Mouse (Mus musculus) CH12.LX (cell line): ENCODE data around the gene Pkhd1.

ENCODE experiments used
- BHLHE40 ChIP-seq: IDR thresholded peaks from 2 replicates; pipeline ENCODE4 v1.6.1; 2011; ENCODE audit warnings: mild to moderate bottlenecking, low read depth, low read length, improper control_type of control experiment
- CHD2 ChIP-seq: IDR thresholded peaks from 2 replicates; pipeline ENCODE4 v1.6.1; 2011; ENCODE audit warnings: low read length, improper control_type of control experiment
- CTCF ChIP-seq, 2 experiments: IDR thresholded peaks in 1 of 2; conservative IDR thresholded peaks in 1 of 2; 2 replicates each; pipeline ENCODE4 v1.5.1; 2011 to 2012; ENCODE audit warnings: low read depth in 2 of 2, low read length in 2 of 2, improper control_type of control experiment in 1 of 2, inconsistent platforms in 1 of 2, mild to moderate bottlenecking in 1 of 2, moderate library complexity in 1 of 2
- E2F4 ChIP-seq: IDR thresholded peaks from 2 replicates; pipeline ENCODE4 v1.6.1; 2011; ENCODE audit warnings: low read depth, low read length, improper control_type of control experiment; ENCODE audit not compliant: insufficient replicate concordance
- EP300 ChIP-seq: IDR thresholded peaks from 2 replicates; pipeline ENCODE4 v1.6.1; 2011; ENCODE audit warnings: low read length, improper control_type of control experiment
- HCFC1 ChIP-seq: IDR thresholded peaks from 2 replicates; pipeline ENCODE4 v1.6.1; 2012; ENCODE audit warnings: low read depth, mild to moderate bottlenecking, inconsistent platforms, low read length, improper control_type of control experiment
- MAZ ChIP-seq: IDR thresholded peaks from 2 replicates; pipeline ENCODE4 v1.6.1; 2012; ENCODE audit warnings: low read depth, mild to moderate bottlenecking, inconsistent platforms, low read length, improper control_type of control experiment, moderate library complexity
- POLR2A ChIP-seq: IDR thresholded peaks from 2 replicates; pipeline ENCODE4 v1.6.1; 2011; ENCODE audit warnings: low read depth, mild to moderate bottlenecking, improper control_type of control experiment, low read length
- SMC3 ChIP-seq: IDR thresholded peaks from 2 replicates; pipeline ENCODE4 v1.6.1; 2011; ENCODE audit warnings: low read depth, low read length, improper control_type of control experiment
- TCF12 ChIP-seq: IDR thresholded peaks from 2 replicates; pipeline ENCODE4 v1.6.1; 2014; ENCODE audit warnings: low read depth, mild to moderate bottlenecking, inconsistent platforms, low read length, improper control_type of control experiment
- ZKSCAN1 ChIP-seq: IDR thresholded peaks from 2 replicates; pipeline ENCODE4 v1.6.1; 2012; ENCODE audit warnings: low read depth, inconsistent platforms, low read length, improper control_type of control experiment, borderline replicate concordance

DNA sequence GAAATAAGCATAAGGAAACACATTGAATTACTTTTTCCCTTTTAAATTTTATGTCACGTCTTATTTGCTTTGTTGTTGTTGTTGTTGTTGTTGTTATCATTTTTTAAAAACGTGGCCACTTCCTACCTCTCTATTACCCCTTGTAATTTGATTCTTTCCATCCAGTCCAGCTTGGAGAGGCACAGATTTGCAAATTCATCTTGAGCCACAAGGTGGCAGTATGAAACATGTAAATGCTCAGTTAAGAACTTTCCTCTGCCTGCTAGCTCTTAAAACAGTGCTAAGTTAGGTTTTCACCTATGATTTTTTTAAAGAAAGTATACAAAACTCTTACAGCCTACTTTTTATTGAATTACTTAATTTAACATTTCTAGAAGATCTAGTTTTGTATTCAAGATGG lies 306.4 kb downstream of the Pkhd1 start:
- TF ChIP-seq EP300 (no peak), TCF12 (no peak), CTCF (conservative IDR thresholded peaks at IDR 0.05 in 1 of 2, IDR thresholded peaks at IDR 0.05 in 1 of 2; ENCODE audit: low read depth in 2 of 2, low read length in 2 of 2) (peak; percentile 32 to 56; a peak in 3 of 4 replicates), SMC3 (peak; percentile 58), MAZ (no peak), BHLHE40 (no peak), POLR2A (no peak), ZKSCAN1 (no peak), HCFC1 (no peak), E2F4 (no peak), CHD2 (no peak)
